Mouse (Mus musculus) T-helper 17 cell (primary cell): Measurements from ENCODE around the gene Krt84.

ENCODE experiments used
- in situ Hi-C, 2 experiments: fragments of 300-600 bp; cut with MboI, MseI; formaldehyde crosslinking; loops; 1 replicate in 1 of 2; 2 replicates in 1 of 2; pipeline ENCODE4 v1.15.1; 2025; ENCODE audit warnings: high pct_unique_total_duplicates in 2 of 2

Gene Krt84

DNA sequence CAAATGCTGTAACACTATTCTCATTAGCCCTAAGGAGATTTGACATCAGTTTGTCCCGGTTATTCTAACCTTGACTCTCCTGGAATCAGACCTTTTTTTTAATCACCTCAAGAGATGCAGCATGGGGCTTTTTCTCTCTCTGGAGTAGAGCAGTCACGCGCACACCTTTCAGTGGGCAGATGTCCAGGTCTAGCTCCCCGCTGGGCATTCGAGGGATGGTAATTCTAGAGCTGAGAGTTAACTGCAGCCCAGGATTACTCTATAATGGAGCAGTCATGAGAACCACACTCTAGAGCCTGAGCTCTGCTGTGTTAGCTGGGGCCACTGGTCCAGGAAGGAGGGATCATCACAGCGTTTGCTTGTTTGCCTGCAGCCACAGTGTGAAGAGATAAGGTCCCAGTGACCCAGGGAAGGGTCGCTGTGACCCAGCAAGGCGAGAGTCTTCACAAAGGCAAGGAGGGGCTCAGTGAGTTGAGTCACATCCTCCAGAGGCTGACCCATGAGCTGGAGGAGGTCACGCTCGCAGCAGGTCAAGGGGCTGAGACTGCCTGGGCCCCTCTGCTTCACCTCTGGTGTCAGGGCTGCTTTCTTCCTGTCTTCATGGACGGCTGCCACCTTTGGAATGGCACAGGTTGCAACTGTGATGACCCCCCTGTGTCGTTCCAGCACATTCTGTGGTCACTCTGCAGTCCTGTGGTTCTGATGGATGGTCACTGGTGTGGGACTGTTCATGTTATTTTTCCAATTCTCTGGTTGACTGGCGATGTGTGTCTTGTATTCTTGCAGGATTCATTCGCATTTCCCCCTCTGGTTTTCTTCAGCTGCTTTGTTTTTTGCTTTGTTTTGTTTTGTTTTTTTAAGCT, 25.5 kb downstream of the Krt84 start:
- in situ Hi-C loops, result no loop called here

DNA sequence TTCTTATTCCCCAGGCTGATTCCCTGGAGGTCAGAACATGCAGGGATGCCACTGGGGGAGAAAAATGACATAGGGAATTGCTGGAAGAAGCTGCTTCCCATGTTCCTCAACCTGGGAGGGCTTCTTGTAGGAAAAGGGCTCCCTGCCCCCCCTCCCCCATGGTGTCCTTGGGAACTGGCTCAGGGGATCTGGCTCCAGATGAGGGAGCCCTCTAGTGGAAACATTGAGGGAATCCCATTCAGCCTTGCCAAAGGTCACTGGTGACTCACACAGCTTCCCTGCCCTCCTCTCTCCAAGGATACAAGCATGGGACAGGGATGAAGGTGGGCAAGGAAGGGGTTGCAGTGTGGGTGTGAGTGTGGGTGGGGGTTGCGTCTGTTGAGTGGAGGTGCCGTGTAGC, 35.4 kb downstream of the Krt84 start:
- in situ Hi-C loops, result no loop called here

DNA sequence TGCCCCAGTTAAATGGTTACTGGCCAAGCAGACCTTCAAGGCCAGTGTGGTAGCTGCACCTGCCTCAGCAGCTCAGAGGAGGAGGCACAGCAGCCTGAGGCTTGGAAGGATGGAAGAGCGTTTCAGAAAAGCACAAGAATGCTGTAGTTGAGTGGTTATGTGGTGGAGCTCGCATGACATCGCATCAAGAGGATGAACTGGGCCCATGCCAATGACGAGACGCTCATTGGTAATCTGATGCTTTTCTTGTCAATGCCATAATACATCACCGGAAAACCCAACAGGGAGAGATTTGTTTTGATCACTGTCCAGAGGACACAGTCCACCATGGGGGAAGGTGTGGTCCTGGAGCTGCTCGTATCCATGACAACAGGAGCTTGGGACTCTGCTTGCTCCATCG, 37.4 kb downstream of the Krt84 start:
- in situ Hi-C loops, result no loop called here

DNA sequence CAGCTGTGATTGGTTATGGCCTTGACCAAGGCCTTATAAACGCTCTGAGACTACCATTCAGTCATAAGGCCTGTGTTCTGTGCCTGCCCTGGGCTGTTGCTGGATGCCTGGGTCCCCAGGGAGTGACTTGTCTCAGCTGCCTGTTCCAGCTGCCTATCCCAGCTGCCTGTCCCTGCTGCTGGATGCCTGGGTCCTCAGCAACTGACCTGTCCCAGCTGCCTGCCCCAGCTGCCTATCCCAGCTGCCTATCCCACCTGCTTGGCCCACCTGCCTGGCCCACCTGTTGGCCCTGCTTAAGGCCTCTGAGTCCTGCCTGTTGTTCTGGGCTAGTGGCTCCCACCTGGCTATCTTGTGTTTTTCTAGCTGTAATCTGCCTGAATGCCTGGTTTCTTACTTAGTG, 38.4 kb downstream of the Krt84 start:
- in situ Hi-C loops, result no loop called here

DNA sequence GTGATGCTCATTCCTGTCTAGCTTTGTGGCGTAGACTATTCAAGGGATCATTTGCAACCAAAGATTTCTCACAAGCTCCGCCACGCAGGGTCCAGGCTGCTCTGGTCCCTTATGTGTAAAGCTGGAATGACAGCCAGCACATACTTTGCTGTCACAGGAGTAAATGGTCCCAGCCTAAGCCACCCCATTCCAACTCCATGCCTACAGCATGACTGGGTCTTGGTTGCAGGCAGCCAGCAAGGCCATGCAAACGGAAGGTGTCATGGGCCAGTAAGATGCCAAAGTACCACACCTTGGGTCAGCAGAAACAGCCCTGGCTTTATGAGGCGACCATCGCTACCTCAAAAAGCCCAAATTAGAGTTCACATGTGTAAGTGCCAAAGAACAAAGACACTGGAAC, 38.9 kb downstream of the Krt84 start:
- in situ Hi-C loops, result no loop called here

DNA sequence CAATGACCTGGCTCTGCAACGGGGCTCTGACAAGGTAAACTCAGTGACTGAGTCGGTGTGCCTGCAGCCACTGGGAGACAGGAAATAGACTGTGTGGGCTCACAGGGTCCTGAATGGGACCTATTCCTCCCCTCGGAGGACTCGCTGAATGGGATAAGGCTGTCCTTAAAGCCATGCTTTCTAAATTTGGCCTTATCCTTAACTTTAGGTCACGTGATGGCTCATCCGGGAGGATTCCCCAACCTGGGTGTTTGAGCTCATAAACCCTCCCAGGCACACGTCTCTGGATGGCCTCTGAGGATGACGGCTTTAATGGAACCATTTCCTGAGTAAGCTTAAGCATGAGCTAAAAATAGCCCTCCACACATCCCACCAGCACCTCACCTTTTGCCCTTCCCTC, 39.9 kb downstream of the Krt84 start:
- in situ Hi-C loops, result no loop called here

DNA sequence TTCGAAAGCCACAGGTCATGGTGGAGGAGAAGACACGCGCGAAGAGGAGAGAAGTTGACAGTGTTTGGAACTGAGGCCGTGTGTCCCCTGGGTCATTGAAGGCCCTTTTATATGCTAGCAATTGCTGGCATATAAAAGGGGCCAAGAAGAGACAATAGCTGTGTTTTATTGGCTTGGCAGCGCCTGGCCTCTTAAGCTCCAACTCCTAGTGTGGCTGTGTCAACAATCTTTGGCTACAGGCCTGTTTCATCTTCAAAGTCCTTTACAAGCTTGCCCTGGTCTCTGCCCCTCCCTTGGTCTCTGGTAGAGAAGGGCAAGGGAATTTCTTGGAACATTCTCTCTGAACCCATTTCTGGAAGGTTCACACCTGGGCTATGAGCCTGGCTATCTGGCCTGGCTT, 41.2 kb downstream of the Krt84 start, which contains the start of gene Krt83:
TSS of gene Krt83 (minus strand) at position 82 of the 400 bp plus-strand sequence.
- in situ Hi-C loops, result no loop called here

DNA sequence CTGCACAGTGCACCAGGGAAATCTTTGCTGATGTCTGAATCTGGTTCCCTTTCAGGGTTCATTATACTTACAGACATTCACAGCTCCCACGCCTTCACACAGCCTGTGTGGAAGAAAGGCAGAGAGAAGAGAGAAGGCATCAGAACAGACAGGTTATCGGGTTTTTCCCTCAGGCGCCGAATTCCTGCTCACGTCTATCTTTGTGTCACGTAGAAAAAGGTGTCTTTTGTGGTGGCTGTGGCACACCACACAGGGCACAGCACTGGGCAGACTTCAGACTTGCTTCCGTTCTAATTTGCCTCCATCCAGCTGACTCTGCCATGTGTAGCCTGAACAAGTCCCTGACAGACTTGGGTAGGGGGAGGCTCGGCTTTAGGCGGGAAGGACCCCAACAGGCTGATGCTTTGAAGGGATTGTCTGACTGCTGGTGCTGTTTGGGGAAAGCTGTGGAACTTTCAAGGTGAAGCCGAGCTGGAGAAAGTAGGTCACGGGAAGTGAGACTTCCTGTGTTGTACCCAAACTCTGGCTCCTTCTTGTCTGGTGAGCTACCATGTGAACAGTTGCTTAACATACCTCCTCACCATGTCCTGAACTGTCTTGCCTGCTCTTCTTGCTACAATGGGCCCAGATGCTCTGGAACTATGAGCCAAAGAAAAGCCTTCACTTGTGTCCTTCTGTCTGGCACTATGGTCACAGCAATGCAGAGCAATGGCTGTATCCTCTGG, 46.5 kb downstream of the Krt84 start:
- in situ Hi-C loops, result no loop called here

DNA sequence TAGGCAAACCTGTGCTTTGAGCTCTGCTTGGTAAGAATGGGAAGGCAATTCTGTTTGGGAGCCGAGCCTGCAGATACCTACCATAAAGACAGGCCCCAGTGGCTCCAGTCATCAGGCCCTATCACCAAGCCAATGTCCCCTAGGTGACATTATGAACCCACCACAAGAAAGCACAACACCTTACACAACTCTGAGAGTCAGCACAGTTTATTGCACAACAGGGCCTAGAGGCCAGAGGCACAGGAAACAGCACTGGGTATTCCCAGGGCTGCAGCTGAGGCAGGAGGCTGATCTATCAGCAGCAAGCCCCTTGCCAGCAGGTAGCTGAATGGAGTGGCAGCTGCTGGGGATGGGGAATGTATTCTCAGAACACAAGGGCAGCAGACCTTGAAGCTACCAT, 47.7 kb downstream of the Krt84 start:
- in situ Hi-C loops, result no loop called here

DNA sequence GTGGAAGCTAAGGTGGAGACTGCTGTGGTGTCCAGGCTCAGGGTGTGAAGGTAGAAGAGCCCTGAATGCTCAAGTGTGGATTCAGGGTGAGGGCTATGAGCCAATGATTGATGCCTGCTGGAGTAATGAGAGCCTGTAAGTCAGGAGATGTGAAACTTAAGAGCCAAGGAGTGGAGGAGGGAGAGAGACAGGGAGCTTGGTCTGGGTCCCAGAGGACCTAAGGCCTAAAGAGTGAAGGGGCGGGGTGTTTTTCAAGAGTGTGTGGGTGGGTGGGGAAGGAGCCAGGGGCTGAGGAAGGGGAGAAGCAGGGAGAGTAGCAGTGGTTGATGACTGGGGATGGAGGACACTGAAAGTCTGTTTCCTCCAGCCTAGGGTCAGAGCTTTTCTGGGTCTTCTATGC, 49.0 kb downstream of the Krt84 start:
- in situ Hi-C loops, result no loop called here

DNA sequence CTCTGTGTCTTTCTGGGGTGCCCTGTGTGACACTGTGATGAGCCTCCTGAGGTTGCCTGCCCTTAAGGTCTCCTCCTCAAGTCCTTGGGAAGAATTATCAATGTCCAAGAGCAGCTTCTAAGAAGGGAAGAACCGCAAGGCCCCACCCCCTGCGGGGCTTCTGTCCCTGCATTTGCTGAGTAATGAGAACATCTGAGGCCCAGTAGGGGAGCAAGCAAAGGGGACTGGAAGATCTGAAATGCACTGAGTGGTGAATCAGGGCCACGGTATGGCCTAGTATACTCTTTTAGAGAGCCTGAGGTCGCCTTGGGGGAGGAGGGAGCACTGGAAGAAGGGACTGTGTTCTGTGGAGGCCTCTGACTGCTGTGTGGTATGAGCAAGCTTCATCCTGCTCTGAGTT, 50.6 kb downstream of the Krt84 start:
- in situ Hi-C loops, result no loop called here

DNA sequence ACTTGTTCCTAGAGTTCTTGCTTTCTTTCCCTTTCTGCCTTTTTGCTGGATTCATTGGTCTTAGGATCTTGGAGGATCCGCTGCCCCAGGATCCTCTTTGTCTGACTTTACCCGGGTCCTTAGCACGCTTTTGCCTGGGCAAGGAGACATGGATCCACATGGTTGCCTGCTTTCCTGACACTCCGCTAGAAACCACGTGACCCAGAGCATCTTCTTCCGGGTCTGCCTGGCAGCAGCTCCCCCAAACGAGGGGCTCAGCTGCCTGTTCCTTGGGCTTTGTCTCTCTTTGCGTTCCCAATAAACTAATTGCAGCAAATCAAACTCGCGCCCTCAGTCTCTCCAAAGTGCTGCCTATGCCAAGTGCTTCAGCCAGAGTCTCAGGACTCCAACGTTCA, 53.0 kb downstream of the Krt84 start:
- in situ Hi-C loops, result loop anchor here in 1 of 2 experiments (10.0 kb wide), 1 partner anchor 665 kb away; no protein-coding TSS in a partner anchor

DNA sequence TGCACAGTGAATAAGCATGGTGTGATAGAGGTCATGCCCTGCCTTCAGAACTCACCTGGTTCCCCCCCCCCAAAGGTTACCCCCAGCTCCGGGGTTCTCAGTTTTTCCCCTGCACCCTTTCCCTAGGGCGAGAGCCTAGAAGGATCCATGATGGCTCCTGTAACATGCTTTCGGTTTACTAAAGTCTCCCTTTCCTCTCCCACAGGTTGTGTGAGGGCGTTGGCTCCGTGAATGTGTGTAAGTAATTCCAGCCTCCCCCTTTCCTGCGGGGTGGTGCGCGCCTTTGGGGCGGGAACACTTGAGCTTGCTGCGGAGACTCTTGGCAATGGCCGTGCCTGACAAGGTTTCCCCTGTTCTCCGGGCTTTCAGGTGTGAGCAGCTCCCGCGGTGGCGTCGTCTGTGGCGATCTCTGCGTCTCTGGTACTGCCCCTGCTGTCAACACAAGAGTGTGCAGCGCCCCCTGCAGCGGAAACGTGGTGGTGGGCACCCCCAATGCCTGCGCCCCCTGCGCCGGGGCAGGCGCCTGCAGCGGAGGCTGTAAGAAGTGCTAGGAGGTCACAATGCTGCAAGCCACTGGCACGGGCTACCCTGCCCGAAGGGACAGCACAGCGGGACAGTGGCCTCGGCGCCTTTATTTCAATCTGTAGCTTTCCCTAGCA, 53.5 kb downstream of the Krt84 start:
- in situ Hi-C loops, result loop anchor here in 1 of 2 experiments (10.0 kb wide), 1 partner anchor 664 kb away; no protein-coding TSS in a partner anchor
